Mouse (Mus musculus) liver, adult 10 weeks (tissue): ENCODE data around the gene Poln. TPM values are rescaled to one million over a fixed set of nuclear protein-coding genes. Genes with fewer than 3 reads are reported as not detected.

Source experiments
- polyA plus RNA-seq: library from polyadenylated mRNA; stranded (reverse); fragments of 350-450 nt; fragmentation: Illumina TruSeq; extraction: RNeasy Lipid Tissue Mini Kit (QIAGEN cat#74804); gene quantifications from one replicate; pipeline ENCODE4 v1.2.3, GENCODE M21; 2014; ENCODE audit warnings: low read depth, low replicate concordance

The Poln gene
- not detected for polyA plus RNA-seq

GRCm38 (mm10) chr5:34168950-34169891 is at the start of gene Poln, which contains the start of gene Haus3:
TSS of gene Poln (minus strand) at chr5:34169448.
TSS of gene Haus3 (minus strand) at chr5:34169527.

GRCm38 (mm10) chr5:34187601-34188316 is 18.5 kb upstream of the Poln start, which contains the start of gene Mxd4:
TSS of gene Mxd4 (minus strand) at chr5:34187720.

GRCm38 (mm10) chr5:33995843-33996693 is 173.2 kb downstream of the Poln start, which contains the start of gene Nat8l:
TSS of gene Nat8l (plus strand) at chr5:33995984.

GRCm38 (mm10) chr5:33983309-33984121 is 185.7 kb downstream of the Poln start, which contains the start of gene Gm1673:
TSS of gene Gm1673 (plus strand) at chr5:33983433.

Other genes with a start within 250 kb of the Poln start
- gene Nelfa, start 233.0 kb downstream of the Poln start, polyA plus RNA-seq, result 3.2 TPM
- not detected for gene Gm1673, start 186.0 kb downstream of the Poln start, polyA plus RNA-seq
- gene Nat8l, start 173.5 kb downstream of the Poln start, polyA plus RNA-seq, result not detected
- gene Haus3, start 79 bp upstream of the Poln start, polyA plus RNA-seq, result 13.3 TPM
- gene Mxd4, start 18.3 kb upstream of the Poln start, polyA plus RNA-seq, result 9.6 TPM
- gene Zfyve28, start 119.0 kb upstream of the Poln start, polyA plus RNA-seq, result not detected
- not detected for gene Cfap99, start 119.2 kb upstream of the Poln start, polyA plus RNA-seq
- gene Rnf4, start 166.8 kb upstream of the Poln start, polyA plus RNA-seq, result 69.1 TPM
- 9.6 TPM for gene Fam193a, start 200.5 kb upstream of the Poln start, polyA plus RNA-seq